Mouse (Mus musculus) megakaryocyte, embryonic 14.5 days (primary cell): ENCODE measurements around the gene Fbxl12. TPM values are rescaled to one million over a fixed set of nuclear protein-coding genes. Genes with fewer than 3 reads are reported as not detected.
A peak's percentile ranks its signal among the peaks of the same experiment; 100 is the strongest.

ENCODE experiments used
- H3K27me3 ChIP-seq: replicated peaks from 2 replicates; pipeline ENCODE3; 2012; ENCODE audit warnings: inconsistent platforms
- H3K36me3 ChIP-seq: replicated peaks from 2 replicates; pipeline ENCODE3; 2012; ENCODE audit warnings: low read length, inconsistent platforms, mixed read lengths
- H3K4me1 ChIP-seq: 2 replicates; pipeline ENCODE4 v1.6.1; 2012; ENCODE audit warnings: inconsistent platforms
- H3K4me3 ChIP-seq: replicated peaks from 2 replicates; pipeline ENCODE3; 2012; ENCODE audit warnings: moderate library complexity, mild to moderate bottlenecking, inconsistent platforms
- H3K9me3 ChIP-seq: 2 replicates; pipeline ENCODE4 v1.6.1; 2012; ENCODE audit warnings: inconsistent platforms
- FLI1 ChIP-seq: IDR thresholded peaks from 2 replicates; pipeline ENCODE4 v1.6.1; 2012; ENCODE audit warnings: low read length, inconsistent platforms, mixed read lengths
- GATA1 ChIP-seq: IDR thresholded peaks from 3 replicates; pipeline ENCODE4 v1.6.1; 2012; ENCODE audit warnings: mixed read lengths, low read length, inconsistent platforms, borderline replicate concordance
- polyA plus RNA-seq: library from polyadenylated mRNA; stranded (reverse); fragments of >175 nt; gene quantifications from 2 replicates; pipeline ENCODE4 v1.2.3, GENCODE M21; 2012; ENCODE audit warnings: low replicate concordance; ENCODE audit not compliant: insufficient read depth

The Fbxl12 gene
- polyA plus RNA-seq, 1 experiment = 20.8 TPM

DNA sequence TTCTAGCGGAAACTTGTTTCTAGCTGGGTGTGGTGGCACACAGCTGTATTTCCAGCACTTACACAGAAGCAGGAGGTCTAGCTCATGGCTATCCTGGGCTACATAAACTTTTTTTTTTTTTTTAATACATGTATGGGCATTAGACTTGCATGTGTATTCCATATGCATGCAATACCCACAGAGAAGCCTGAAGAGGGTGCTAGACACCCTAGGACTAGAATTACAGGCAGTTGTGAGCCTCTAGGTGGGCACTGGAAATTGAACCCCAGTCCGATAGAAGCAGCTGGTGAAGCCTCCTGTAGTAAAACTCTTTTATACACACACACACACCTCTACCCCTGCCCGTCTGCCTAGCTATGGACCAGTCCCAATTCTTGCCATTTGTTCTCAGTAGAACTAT is 9.3 kb upstream of the Fbxl12 start:
- peaks cover 67% of the 10 kb centered on the region for H3K36me3 ChIP-seq
- no peaks in the 10 kb centered on the region for H3K27me3 ChIP-seq
- peaks cover 65% of the 10 kb centered on the region for H3K4me1 ChIP-seq
- no peak for TF ChIP-seq GATA1
- peak overlapping the region; percentile 28 for H3K4me3 ChIP-seq
- no peaks in the 10 kb centered on the region for H3K9me3 ChIP-seq

GRCm38 (mm10) chr9:20652260-20652658 is 7.7 kb upstream of the Fbxl12 start:
- Histone ChIP-seq H3K27me3 (no peaks in the 10 kb centered on the region), H3K4me1 (peaks cover 58% of the 10 kb centered on the region), H3K9me3 (no peaks in the 10 kb centered on the region), H3K4me3 (peak overlapping the region; percentile 99), H3K36me3 (peaks cover 67% of the 10 kb centered on the region)
- TF ChIP-seq GATA1 (no peak), FLI1 (no peak)

DNA sequence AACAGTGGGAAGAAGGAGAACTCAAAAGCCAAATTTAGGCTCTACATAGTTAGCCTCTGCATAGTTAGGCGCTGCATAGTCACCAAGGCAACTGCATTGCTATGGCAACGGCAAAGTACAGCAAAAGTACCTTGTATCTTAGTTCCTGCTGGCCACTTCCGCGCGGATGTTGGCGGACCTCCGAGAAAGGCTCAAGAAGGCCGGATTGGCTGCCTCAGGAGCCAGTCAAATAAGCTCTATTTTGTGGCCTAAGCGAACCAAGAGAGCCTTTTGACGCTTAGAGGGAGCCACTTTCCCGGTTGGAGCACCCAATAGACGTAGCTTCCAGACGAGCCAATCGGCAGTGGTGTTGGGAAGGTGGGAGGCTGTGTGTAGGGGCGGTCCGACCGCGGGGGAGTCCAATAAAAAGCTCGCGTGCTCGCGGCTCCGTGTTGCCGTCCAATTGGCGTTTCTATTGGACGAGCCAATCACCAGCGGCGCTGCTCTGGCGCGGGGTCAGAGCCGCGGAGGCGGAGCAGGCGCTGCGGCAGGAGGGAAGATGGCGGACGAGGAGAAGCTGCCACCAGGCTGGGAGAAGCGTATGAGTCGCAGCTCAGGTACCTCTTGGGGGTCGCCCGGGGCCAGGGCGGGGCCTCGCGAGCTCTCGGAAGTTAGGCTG is 7.2 kb upstream of the Fbxl12 start, which contains the start of gene Pin1:
Gene Pin1, plus strand, starts transcription at position 494 of the 658 bp plus-strand sequence.
- H3K4me3 ChIP-seq = peak within 1 kb of the TSS; percentile 99
- TF ChIP-seq FLI1 = no peak
- no peak for TF ChIP-seq GATA1
- no peaks in the 10 kb centered on the region for H3K27me3 ChIP-seq
- peaks cover 57% of the 10 kb centered on the region for H3K4me1 ChIP-seq
- H3K9me3 ChIP-seq = no peaks in the 10 kb centered on the region
- peaks cover 67% of the 10 kb centered on the region for H3K36me3 ChIP-seq

DNA sequence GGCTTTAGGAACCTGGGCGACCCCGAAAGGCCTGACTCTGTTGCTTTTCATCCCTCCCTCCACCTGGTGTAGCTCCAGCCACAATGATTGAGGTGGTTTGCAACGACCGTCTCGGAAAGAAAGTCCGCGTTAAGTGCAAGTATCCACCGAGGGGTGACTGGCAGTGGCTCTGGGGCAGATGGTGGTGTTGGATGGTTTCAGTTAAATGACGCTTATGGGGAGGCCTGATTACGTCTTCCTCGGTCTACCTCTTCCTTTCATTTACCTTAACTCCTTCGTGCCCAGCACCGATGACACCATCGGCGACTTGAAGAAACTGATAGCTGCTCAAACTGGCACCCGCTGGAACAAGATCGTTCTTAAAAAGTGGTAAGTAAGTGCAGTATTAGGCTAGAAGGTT is 554 bp upstream of the Fbxl12 start:
- H3K4me1 ChIP-seq = peaks cover 34% of the 10 kb centered on the region
- H3K36me3 ChIP-seq = peaks cover 48% of the 10 kb centered on the region
- TF ChIP-seq FLI1 (no peak), GATA1 (no peak)

GRCm38 (mm10) chr9:20643781-20644180 is 786 bp downstream of the Fbxl12 start:
- Histone ChIP-seq H3K9me3 (no peaks in the 10 kb centered on the region), H3K4me1 (peaks cover 41% of the 10 kb centered on the region), H3K27me3 (no peaks in the 10 kb centered on the region), H3K36me3 (peaks cover 50% of the 10 kb centered on the region), H3K4me3 (peak overlapping the region; percentile 96)
- TF ChIP-seq FLI1 (no peak), GATA1 (no peak)

More for the DNA sequence above, 554 bp upstream of the Fbxl12 start:
- no peaks in the 10 kb centered on the region for H3K27me3 ChIP-seq
- peak overlapping the region; percentile 96 for H3K4me3 ChIP-seq
- H3K9me3 ChIP-seq = no peaks in the 10 kb centered on the region

GRCm38 (mm10) chr9:20642896-20643466 is 1.6 kb downstream of the Fbxl12 start:
- TF ChIP-seq FLI1 (no peak), GATA1 (no peak)
- Histone ChIP-seq H3K9me3 (no peaks in the 10 kb centered on the region), H3K36me3 (peaks cover 50% of the 10 kb centered on the region), H3K4me1 (peaks cover 49% of the 10 kb centered on the region), H3K27me3 (no peaks in the 10 kb centered on the region), H3K4me3 (peak overlapping the region; percentile 96)

- peaks cover 51% of the 10 kb centered on the region for H3K4me1 ChIP-seq
- H3K36me3 ChIP-seq = peaks cover 50% of the 10 kb centered on the region
These were observed 2.3 kb downstream of the Fbxl12 start, which contains the start of gene Ubl5 for GRCm38 (mm10) chr9:20642101-20642895. TSS of gene Ubl5 (plus strand) at chr9:20642878.

DNA sequence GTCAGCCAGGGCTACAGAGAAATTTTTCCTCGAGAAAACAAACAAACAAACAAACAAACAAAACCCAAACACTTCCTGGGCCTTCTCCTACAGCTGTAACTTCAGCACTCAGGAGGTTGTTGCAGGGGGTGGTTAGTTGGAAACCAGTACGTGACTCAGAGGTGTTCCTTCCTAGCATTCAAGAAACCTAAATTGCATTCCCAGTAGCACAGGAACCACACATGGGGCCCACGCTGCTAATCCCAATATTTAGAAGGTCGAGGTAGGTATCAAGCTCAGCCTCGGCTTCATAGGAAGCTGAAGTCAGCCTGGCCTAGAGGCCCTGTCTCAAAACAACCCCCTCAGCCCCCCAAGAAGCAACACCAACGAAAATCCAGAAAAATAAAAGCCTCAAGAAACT is 3.1 kb downstream of the Fbxl12 start:
- H3K4me3 ChIP-seq = peak overlapping the region; percentile 96
- peaks cover 50% of the 10 kb centered on the region for H3K36me3 ChIP-seq
- peaks cover 54% of the 10 kb centered on the region for H3K4me1 ChIP-seq
- TF ChIP-seq GATA1 (no peak), FLI1 (no peak)
- H3K9me3 ChIP-seq = no peaks in the 10 kb centered on the region
- H3K27me3 ChIP-seq = no peaks in the 10 kb centered on the region

More at GRCm38 (mm10) chr9:20642101-20642895, 2.3 kb downstream of the Fbxl12 start, which contains the start of gene Ubl5:
- TF ChIP-seq FLI1 = no peak
- TF ChIP-seq GATA1 = no peak
- H3K4me3 ChIP-seq = peak within 1 kb of the TSS; percentile 96
- H3K27me3 ChIP-seq = no peaks in the 10 kb centered on the region
- H3K9me3 ChIP-seq = no peaks in the 10 kb centered on the region

DNA sequence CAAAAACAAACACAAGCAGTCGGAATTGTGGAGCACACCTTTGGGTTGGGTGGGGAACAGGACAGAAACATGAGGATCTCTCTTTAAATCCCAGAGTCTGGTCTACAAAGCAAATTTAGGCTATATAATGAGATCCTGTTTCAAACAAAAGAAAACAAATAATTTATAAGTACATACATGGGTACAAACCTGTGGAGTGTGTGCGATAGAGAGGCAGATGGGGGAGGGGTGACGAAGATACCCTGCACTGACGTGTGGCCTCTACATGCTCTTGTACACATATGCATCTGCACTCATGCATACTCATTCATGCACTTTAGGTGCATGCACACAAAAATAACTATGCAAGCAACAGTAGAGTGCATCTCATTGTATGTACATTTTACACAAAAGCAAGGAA is 5.1 kb downstream of the Fbxl12 start:
- Histone ChIP-seq H3K9me3 (no peaks in the 10 kb centered on the region), H3K36me3 (peaks cover 52% of the 10 kb centered on the region), H3K27me3 (no peaks in the 10 kb centered on the region), H3K4me1 (peaks cover 43% of the 10 kb centered on the region), H3K4me3 (peak overlapping the region; percentile 34)
- TF ChIP-seq GATA1 (no peak), FLI1 (no peak)

GRCm38 (mm10) chr9:20638552-20638951 is 6.0 kb downstream of the Fbxl12 start:
- H3K4me3 ChIP-seq = no peak overlapping the region
- peaks cover 52% of the 10 kb centered on the region for H3K36me3 ChIP-seq
- no peaks in the 10 kb centered on the region for H3K27me3 ChIP-seq
- no peaks in the 10 kb centered on the region for H3K9me3 ChIP-seq
- peaks cover 43% of the 10 kb centered on the region for H3K4me1 ChIP-seq
- TF ChIP-seq FLI1 = no peak
- TF ChIP-seq GATA1 = no peak
